Mouse (Mus musculus) neural tube, embryonic 15.5 days (tissue): ENCODE measurements at regions not wholly inside any gene's neighbourhood (a gene's known extent, or its start where the extent isn't known, plus 50 kb on each side); places are given as distances from the start of the nearest gene placed in this dataset.

Experiments used
- ATAC-seq: fragments of 200-750 bp; cut with Nextera tagmentation; 2 replicates; pipeline ENCODE4 v1.8.0; 2017; ENCODE audit warnings: mild to moderate bottlenecking, moderate TSS enrichment, moderate library complexity; ENCODE audit not compliant: low FRiP score
- H3K27ac ChIP-seq: fragments of 300-500 bp; sonication (generic); replicated peaks from 2 replicates; pipeline ENCODE4 v1.5.1; 2015; ENCODE audit warnings: mild to moderate bottlenecking, inconsistent platforms
- H3K27me3 ChIP-seq: fragments of 300-500 bp; sonication (generic); replicated peaks from 2 replicates; pipeline ENCODE4 v1.6.1; 2015; ENCODE audit warnings: inconsistent platforms
- H3K36me3 ChIP-seq: fragments of 300-500 bp; sonication (generic); 2 replicates; pipeline ENCODE4 v1.6.1; 2015; ENCODE audit warnings: inconsistent platforms
- H3K4me1 ChIP-seq: fragments of 300-500 bp; sonication (generic); 2 replicates; pipeline ENCODE4 v1.6.1; 2015; ENCODE audit warnings: inconsistent platforms
- H3K4me2 ChIP-seq: fragments of 300-500 bp; sonication (generic); 2 replicates; pipeline ENCODE4 v1.6.1; 2015; ENCODE audit warnings: inconsistent platforms, mild to moderate bottlenecking, moderate library complexity
- H3K4me3 ChIP-seq: fragments of 300-500 bp; sonication (generic); replicated peaks from 2 replicates; pipeline ENCODE4 v1.5.1; 2015; ENCODE audit warnings: mild to moderate bottlenecking, inconsistent platforms
- H3K9ac ChIP-seq: fragments of 300-500 bp; sonication (generic); replicated peaks from 2 replicates; pipeline ENCODE4 v1.6.1; 2015; ENCODE audit warnings: mild to moderate bottlenecking, inconsistent platforms
- H3K9me3 ChIP-seq: fragments of 300-500 bp; sonication (generic); replicated peaks from 2 replicates; pipeline ENCODE4 v1.6.1; 2016; ENCODE audit warnings: inconsistent platforms
- WGBS: fragments of 180-500 bp; shearing (Covaris S2); methylation state at CpG from one replicate; pipeline ENCODE4 v1.1.7; 2015; ENCODE audit warnings: mixed read lengths; 5-methylcytosine and 5-hydroxymethylcytosine counted together

- H3K36me3 ChIP-seq, result no peaks in the 10 kb centered on the region
- ATAC-seq, result no peak
- H3K9ac ChIP-seq, result no peak overlapping the region
- 50% methylated on average over 1 of the region's 1 CpGs for WGBS
- H3K4me2 ChIP-seq, result no peak overlapping the region
- H3K4me3 ChIP-seq, result no peak overlapping the region
- no peaks in the 10 kb centered on the region for H3K9me3 ChIP-seq
- H3K4me1 ChIP-seq, result peaks cover 3% of the 10 kb centered on the region; the same call in 1 of the 2 replicates
- no peaks in the 10 kb centered on the region for H3K27me3 ChIP-seq
- H3K27ac ChIP-seq, result no peak overlapping the region
These were observed 320.5 kb downstream of the Fam198b start for GRCm38 (mm10) chr3:80204821-80205220.

GRCm38 (mm10) chr3:80205351-80205750, 321.0 kb downstream of the Fam198b start:
- H3K4me3 ChIP-seq, result no peak overlapping the region
- peaks cover 3% of the 10 kb centered on the region; the same call in 1 of the 2 replicates for H3K4me1 ChIP-seq
- no peaks in the 10 kb centered on the region for H3K27me3 ChIP-seq
- 50% methylated on average over 6 of the region's 6 CpGs for WGBS
- no peak overlapping the region for H3K9ac ChIP-seq
- H3K9me3 ChIP-seq, result no peaks in the 10 kb centered on the region
- no peaks in the 10 kb centered on the region for H3K36me3 ChIP-seq
- no peak for ATAC-seq
- no peak overlapping the region for H3K4me2 ChIP-seq
- H3K27ac ChIP-seq, result no peak overlapping the region

- ATAC-seq, result peak; percentile 48; the same call in 1 of the 2 replicates
- Histone ChIP-seq H3K36me3 (no peaks in the 10 kb centered on the region), H3K4me3 (no peak overlapping the region), H3K27ac (no peak overlapping the region), H3K4me1 (peaks cover 3% of the 10 kb centered on the region; the same call in 1 of the 2 replicates), H3K27me3 (no peaks in the 10 kb centered on the region), H3K9me3 (no peaks in the 10 kb centered on the region), H3K4me2 (no peak overlapping the region), H3K9ac (no peak overlapping the region)
- 10% methylated on average over 1 of the region's 1 CpGs for WGBS
These were observed 322.7 kb downstream of the Fam198b start for GRCm38 (mm10) chr3:80207022-80207421.

- no peak for ATAC-seq
- WGBS, result 82% methylated on average over 2 of the region's 2 CpGs
- Histone ChIP-seq H3K4me3 (no peak overlapping the region), H3K36me3 (no peaks in the 10 kb centered on the region), H3K4me1 (peaks cover 3% of the 10 kb centered on the region; the same call in 1 of the 2 replicates), H3K4me2 (no peak overlapping the region), H3K27me3 (no peaks in the 10 kb centered on the region), H3K9me3 (no peaks in the 10 kb centered on the region), H3K9ac (no peak overlapping the region), H3K27ac (no peak overlapping the region)
These were observed 323.7 kb downstream of the Fam198b start for GRCm38 (mm10) chr3:80208028-80208427.

GRCm38 (mm10) chr3:80209596-80209995, 325.3 kb downstream of the Fam198b start:
- Histone ChIP-seq H3K27ac (no peak overlapping the region), H3K9me3 (no peaks in the 10 kb centered on the region), H3K27me3 (no peaks in the 10 kb centered on the region), H3K9ac (no peak overlapping the region), H3K36me3 (no peaks in the 10 kb centered on the region), H3K4me3 (no peak overlapping the region), H3K4me2 (no peak overlapping the region), H3K4me1 (peaks cover 3% of the 10 kb centered on the region; the same call in 1 of the 2 replicates)
- no peak for ATAC-seq

GRCm38 (mm10) chr3:80211323-80212109, 327.2 kb downstream of the Fam198b start:
- H3K27ac ChIP-seq, result peak overlapping the region; percentile 13; the same call in 1 of the 2 replicates
- 43% methylated on average over 3 of the region's 3 CpGs for WGBS
- H3K9me3 ChIP-seq, result no peaks in the 10 kb centered on the region
- H3K36me3 ChIP-seq, result no peaks in the 10 kb centered on the region
- ATAC-seq, result 0 out of 2 replicates have a peak, but pooled peaks have one; percentile 44
- no peak overlapping the region for H3K4me2 ChIP-seq
- H3K27me3 ChIP-seq, result no peaks in the 10 kb centered on the region
- H3K4me1 ChIP-seq, result peaks cover 3% of the 10 kb centered on the region; the same call in 1 of the 2 replicates
- no peak overlapping the region for H3K4me3 ChIP-seq
- H3K9ac ChIP-seq, result no peak overlapping the region

- no peaks in the 10 kb centered on the region for H3K36me3 ChIP-seq
- no peaks in the 10 kb centered on the region for H3K4me1 ChIP-seq
- ATAC-seq, result peak; percentile 65; the same call in 1 of the 2 replicates
- H3K4me2 ChIP-seq, result no peak overlapping the region
- H3K9me3 ChIP-seq, result no peaks in the 10 kb centered on the region
- no peak overlapping the region for H3K27ac ChIP-seq
- H3K4me3 ChIP-seq, result no peak overlapping the region
- H3K27me3 ChIP-seq, result no peaks in the 10 kb centered on the region
- no peak overlapping the region for H3K9ac ChIP-seq
- WGBS, result 35% methylated on average over 5 of the region's 5 CpGs
These were observed 364.3 kb downstream of the Fam198b start for GRCm38 (mm10) chr3:80248611-80249010.

GRCm38 (mm10) chr3:80249974-80250373, 365.6 kb downstream of the Fam198b start:
- Histone ChIP-seq H3K4me3 (no peak overlapping the region), H3K9me3 (no peaks in the 10 kb centered on the region), H3K27ac (no peak overlapping the region), H3K4me1 (no peaks in the 10 kb centered on the region), H3K36me3 (no peaks in the 10 kb centered on the region), H3K27me3 (no peaks in the 10 kb centered on the region), H3K9ac (no peak overlapping the region), H3K4me2 (no peak overlapping the region)
- WGBS, result 80% methylated on average over 3 of the region's 3 CpGs
- no peak for ATAC-seq

- no peak overlapping the region for H3K4me2 ChIP-seq
- H3K4me1 ChIP-seq, result no peaks in the 10 kb centered on the region
- H3K27ac ChIP-seq, result no peak overlapping the region
- WGBS, result 91% methylated on average over 3 of the region's 3 CpGs
- H3K36me3 ChIP-seq, result no peaks in the 10 kb centered on the region
- ATAC-seq, result no peak
- no peak overlapping the region for H3K4me3 ChIP-seq
- H3K27me3 ChIP-seq, result no peaks in the 10 kb centered on the region
- no peaks in the 10 kb centered on the region for H3K9me3 ChIP-seq
- H3K9ac ChIP-seq, result no peak overlapping the region
These were observed 371.0 kb downstream of the Fam198b start for GRCm38 (mm10) chr3:80255304-80255703.

- Histone ChIP-seq H3K9ac (no peak overlapping the region), H3K4me2 (no peak overlapping the region), H3K27ac (no peak overlapping the region), H3K9me3 (no peaks in the 10 kb centered on the region), H3K36me3 (no peaks in the 10 kb centered on the region), H3K4me3 (no peak overlapping the region), H3K4me1 (no peaks in the 10 kb centered on the region), H3K27me3 (no peaks in the 10 kb centered on the region)
- ATAC-seq, result no peak
- 78% methylated on average over 3 of the region's 3 CpGs for WGBS
These were observed 372.1 kb downstream of the Fam198b start for GRCm38 (mm10) chr3:80256383-80256782.

GRCm38 (mm10) chr3:80263095-80263494, 378.8 kb downstream of the Fam198b start:
- no peak overlapping the region for H3K9ac ChIP-seq
- no peaks in the 10 kb centered on the region for H3K4me1 ChIP-seq
- 59% methylated on average over 2 of the region's 2 CpGs for WGBS
- H3K27ac ChIP-seq, result no peak overlapping the region
- no peak for ATAC-seq
- no peaks in the 10 kb centered on the region for H3K36me3 ChIP-seq
- H3K9me3 ChIP-seq, result no peaks in the 10 kb centered on the region
- no peak overlapping the region for H3K4me3 ChIP-seq
- H3K4me2 ChIP-seq, result no peak overlapping the region
- H3K27me3 ChIP-seq, result no peaks in the 10 kb centered on the region

GRCm38 (mm10) chr3:80284656-80285055, 400.3 kb downstream of the Fam198b start:
- ATAC-seq, result no peak
- Histone ChIP-seq H3K9ac (no peak overlapping the region), H3K27me3 (no peaks in the 10 kb centered on the region), H3K9me3 (no peaks in the 10 kb centered on the region), H3K27ac (no peak overlapping the region), H3K4me3 (no peak overlapping the region), H3K4me2 (no peak overlapping the region), H3K4me1 (no peaks in the 10 kb centered on the region), H3K36me3 (no peaks in the 10 kb centered on the region)
- 75% methylated on average over 1 of the region's 1 CpGs for WGBS
